Mouse (Mus musculus) kidney, adult 11 months (tissue): ENCODE measurements around the gene Uba5.

Experiments used
- DNase-seq: peaks from one replicate; pipeline ENCODE4 v3.0.0; 2022

The Uba5 gene

GRCm38 (mm10) chr9:104063244-104063961, 469 bp upstream of the Uba5 start, which contains the start of gene Acad11:
Gene Acad11, plus strand, starts transcription at chr9:104063377.
- peak; percentile 89 for DNase-seq

GRCm38 (mm10) chr9:104051028-104051427, 11.9 kb downstream of the Uba5 start:
- no peak for DNase-seq

DNA sequence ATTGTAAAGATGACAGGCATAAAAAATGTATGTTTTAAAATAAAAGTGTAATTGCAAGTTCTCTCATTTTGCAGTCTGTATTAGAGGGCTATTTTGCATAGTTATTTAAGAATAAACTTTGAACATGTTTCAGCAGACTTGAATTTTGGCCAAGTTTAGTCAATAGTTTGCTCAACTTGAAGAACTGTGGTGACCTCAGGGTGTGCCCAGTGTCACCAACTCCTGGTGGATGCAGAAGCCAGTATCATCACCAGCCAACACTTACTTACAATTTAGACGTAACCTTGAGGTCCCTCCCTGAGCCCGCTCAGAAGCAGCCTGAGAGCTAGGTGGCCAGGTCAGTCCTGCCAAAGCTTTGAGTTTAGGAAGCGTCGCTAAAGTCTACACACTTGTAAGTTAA, 19.3 kb downstream of the Uba5 start:
- DNase-seq: peak; percentile 27

DNA sequence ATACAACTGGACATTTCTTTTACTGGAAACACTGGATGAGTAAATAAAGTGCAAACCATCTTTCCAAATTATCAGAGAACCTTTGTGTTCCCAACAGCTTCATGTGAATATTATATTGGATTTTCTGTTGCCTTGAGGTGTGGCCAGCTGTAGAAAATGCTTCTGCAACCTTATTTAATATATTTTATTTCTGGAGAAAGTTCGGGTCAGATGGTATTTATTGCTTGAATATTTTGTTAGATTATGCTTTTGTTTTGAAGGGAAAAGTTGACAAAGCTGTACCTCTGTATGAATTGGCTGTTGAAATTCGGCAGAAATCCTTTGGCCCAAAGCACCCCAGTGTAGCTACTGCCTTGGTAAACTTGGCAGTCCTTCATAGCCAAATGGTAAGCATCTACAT, 22.6 kb downstream of the Uba5 start, which contains the start of gene Gm28305:
Gene Gm28305 (plus strand): TSS at position 301 of the 400 bp plus-strand sequence.
- DNase-seq: no peak

- DNase-seq: no peak
These were observed 23.2 kb downstream of the Uba5 start for GRCm38 (mm10) chr9:104039742-104040141.

DNA sequence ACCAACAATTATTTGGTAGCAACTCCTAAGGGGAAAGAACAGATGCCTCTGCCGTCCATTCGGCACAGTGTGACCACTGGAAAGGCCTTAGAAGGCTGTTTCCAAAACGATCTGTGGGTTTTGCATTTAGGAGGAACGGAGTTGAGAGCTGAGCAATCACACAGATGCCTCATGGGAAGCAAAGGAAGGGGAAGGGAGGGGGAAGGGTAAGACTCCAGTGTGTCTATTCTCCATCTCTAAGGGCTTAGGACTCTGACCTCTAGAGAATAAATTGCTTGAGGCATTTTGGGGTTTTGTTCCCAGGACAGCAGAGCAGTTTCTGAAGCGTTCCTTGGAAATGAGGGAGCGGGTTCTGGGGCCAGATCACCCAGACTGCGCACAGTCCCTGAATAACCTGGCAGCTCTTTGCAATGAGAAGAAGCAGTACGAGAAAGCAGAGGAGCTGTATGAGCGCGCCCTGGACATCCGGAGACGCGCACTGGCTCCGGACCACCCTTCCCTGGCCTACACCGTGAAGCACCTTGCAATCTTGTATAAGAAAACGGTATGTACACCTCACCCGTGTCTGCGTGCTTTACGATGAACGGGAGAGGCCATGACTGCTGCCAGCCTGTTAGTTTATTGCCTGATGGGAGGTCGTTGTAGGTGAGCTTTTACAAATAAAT, 23.8 kb downstream of the Uba5 start:
- DNase-seq: no peak

GRCm38 (mm10) chr9:104038266-104038665, 24.7 kb downstream of the Uba5 start:
- DNase-seq: no peak

DNA sequence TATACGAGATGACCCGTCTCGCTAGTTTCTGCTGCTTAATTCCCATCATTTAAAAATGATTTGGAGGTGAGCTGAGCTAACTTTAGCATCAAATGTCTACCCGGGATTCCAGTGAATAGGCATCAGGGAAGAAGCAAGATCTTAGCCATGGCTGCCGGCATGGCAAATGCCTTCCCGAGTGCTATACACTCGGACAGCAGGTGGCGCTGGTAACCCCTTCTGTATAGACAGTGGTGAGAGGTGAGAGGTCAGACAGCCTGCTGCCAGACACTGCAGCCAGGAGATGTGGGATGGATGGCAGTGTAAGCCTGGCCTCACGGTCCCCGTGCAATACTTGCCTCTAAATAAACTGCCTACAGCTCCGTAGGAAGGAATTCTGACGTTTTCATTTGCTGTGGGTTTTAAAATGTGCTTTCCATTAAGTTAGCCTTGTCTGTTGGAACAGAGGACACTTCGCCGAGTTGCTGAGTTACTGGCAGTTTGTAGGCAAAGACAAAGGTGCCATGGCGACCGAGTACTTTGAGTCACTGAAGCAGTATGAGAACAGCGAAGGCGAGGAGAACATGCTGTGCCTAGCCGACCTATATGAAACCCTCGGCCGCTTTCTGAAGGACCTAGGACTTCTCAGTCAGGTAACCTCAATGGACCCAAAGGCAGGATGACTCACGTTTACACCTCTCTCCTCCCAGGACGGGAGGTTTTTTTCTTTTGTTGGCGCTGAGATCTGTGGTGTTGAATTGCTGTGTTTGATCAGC, 27.5 kb downstream of the Uba5 start:
- DNase-seq: peak; percentile 61

GRCm38 (mm10) chr9:104034718-104035117, 28.2 kb downstream of the Uba5 start:
- no peak for DNase-seq

GRCm38 (mm10) chr9:104034231-104034630, 28.7 kb downstream of the Uba5 start:
- no peak for DNase-seq

DNA sequence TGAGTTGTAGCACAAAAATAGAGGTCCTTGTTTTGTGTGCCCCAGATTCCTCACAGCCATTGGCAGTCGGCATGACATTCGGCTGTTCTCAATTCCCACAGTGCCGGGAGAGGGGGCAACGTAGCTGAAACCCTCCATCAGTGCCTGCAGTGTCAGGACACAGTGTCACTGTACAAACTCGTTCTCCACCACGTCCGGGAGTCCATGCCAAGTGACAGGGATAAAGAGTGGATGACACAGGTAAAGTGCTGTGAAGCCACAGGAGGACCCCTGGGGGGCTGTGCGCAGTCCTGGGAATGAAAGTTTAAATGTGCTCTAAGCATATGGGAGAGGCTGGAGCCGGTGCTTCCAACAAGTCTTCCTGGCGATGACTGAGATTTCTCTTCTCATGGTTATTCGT, 33.1 kb downstream of the Uba5 start:
- no peak for DNase-seq

GRCm38 (mm10) chr9:104027186-104027585, 35.7 kb downstream of the Uba5 start:
- DNase-seq: no peak

GRCm38 (mm10) chr9:104021026-104021425, 41.9 kb downstream of the Uba5 start:
- DNase-seq: no peak

DNA sequence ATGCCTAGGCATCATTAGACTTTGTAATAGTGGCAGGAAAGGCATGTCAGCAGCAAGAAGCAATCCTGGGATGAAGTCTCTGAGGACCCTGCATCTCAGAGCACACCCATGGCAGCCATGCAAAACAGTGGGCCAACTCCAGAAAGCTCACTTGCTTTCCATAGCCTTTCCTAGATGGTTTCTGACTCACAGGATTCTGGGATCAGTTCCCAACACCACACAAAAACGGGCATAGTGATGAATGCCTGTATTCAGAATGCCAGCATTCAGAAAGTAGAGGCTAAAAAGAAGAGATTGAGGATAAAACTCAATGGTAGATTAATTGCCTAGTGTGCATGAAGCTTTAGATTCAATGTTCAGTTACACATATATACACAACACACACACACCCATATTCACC, 48.4 kb downstream of the Uba5 start:
- no peak for DNase-seq

- no peak for DNase-seq
These were observed 60.0 kb downstream of the Uba5 start for GRCm38 (mm10) chr9:104002913-104003330.

DNA sequence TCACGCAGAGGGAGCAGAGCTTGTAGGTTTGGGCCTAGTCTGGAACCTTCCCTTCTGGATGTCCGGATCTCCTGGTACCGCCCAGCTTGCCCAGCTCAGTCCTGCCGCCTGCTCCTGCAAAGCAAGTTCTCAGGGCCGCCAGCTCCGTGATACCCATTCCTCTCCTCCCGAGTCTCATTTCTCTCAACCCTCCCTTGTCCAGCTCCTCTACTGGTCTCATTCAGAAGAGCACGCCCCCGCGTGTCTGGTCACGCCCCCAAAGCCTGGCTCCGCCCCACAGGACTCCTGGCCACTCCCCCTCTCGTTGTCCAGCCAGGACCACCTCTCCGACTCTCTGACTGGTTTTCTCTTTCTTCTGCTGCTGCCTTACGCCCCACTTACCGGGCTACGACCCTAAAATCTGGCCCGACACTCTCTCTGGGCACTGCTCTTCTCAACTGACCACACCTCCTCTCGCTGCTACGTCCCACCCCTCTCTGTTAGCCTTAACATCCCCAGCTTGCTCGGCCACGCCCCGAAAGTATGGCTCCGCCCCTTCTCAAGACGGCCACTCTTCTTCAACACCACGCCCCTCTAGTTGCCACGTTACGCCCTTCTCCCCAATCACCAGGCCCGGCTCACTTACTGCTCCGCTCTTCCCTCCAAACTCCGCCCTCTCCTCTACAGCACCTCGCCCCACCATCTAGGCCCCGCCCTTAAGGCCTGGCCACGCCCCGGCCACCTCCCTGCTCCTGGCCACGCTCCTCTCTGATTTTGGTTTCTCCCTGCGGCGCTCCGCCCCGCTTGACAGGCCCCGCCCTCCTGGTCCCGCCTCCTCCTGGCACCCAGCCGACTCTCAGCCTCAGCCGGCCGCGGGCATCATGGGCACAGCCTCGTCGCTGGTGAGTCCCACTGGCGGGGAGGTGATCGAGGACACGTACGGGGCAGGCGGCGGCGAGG, 60.7 kb downstream of the Uba5 start, which contains the start of gene Nphp3:
Gene Nphp3 (plus strand): TSS at position 624 of the 939 bp plus-strand sequence.
- peak; percentile 100 for DNase-seq

DNA sequence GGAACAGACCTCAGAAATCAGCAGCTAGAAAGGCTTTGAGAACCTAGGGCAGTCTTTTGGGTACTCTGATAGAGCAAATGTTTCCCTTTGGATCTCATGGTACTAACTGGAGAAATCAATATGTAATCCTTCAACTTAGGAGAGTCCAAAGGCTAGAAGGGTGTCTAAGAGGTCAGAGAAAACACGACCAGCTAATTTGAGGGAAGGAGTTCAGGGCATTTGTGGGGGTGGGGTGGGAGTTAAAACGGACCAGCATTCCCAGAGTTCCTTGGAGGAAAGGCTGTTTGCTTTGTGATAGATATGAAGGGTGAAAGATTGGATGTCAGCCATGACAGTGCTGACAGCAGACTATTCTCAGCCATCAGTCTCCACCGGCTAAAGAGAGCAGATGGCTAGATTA, 62.3 kb downstream of the Uba5 start:
- peak; percentile 74 for DNase-seq
